Mouse (Mus musculus) monocyte, adult 5-6 weeks (primary cell): ENCODE results near the gene Gm14124. TPM values are rescaled to one million over a fixed set of nuclear protein-coding genes. Genes with fewer than 3 reads are reported as not detected.
A peak's percentile ranks its signal among the peaks of the same experiment; 100 is the strongest.
"Not testable (repeated sequence)": the region's sequence is repeated elsewhere in the genome, so short reads cannot be mapped to it uniquely, and the experiment has no call there.

Experiments used
- ATAC-seq: fragments of 153-309, 156-312 bp; replicated peaks from 2 replicates; pipeline ENCODE4 v1.8.0; 2017; ENCODE audit warnings: mild to moderate bottlenecking; ENCODE audit not compliant: low TSS enrichment, insufficient number of reproducible peaks, severe bottlenecking, poor library complexity, low FRiP score
- total RNA-seq: library from RNA; stranded (forward); fragments of 200-1000, 200-491, 200-594 nt; gene quantifications from 3 replicates; pipeline ENCODE4 v1.2.3, GENCODE M21; 2017

Gm14124 gene
- 0.43 to 1.2 TPM (median 0.48 TPM) in 3 replicates for total RNA-seq

GRCm38 (mm10) chr2:150257291-150257690 is at the start of gene Gm14124:
Gm14124 (plus strand) TSS chr2:150257517.
- not testable (repeated sequence) for ATAC-seq

- ATAC-seq, result peak; percentile 77
These were observed 39.5 kb upstream of the Gm14124 start, which contains the start of gene Zfp937 for GRCm38 (mm10) chr2:150217600-150218362. Zfp937 (plus strand) TSS chr2:150218073.

GRCm38 (mm10) chr2:150218363-150218725 is 39.0 kb upstream of the Gm14124 start:
- 0 out of 2 replicates have a peak, but pooled peaks have one; percentile 13 for ATAC-seq

- ATAC-seq, result not testable (repeated sequence)
These were observed 34.1 kb upstream of the Gm14124 start for GRCm38 (mm10) chr2:150223263-150223662.

- ATAC-seq, result no peak
These were observed 14.1 kb upstream of the Gm14124 start for GRCm38 (mm10) chr2:150243211-150243610.

- not testable (repeated sequence) for ATAC-seq
These were observed 1.8 kb upstream of the Gm14124 start, which contains the start of gene Gm21994 for GRCm38 (mm10) chr2:150255491-150255890. Gm21994 (minus strand) TSS chr2:150255591.

- not testable (repeated sequence) for ATAC-seq
These were observed 456 bp upstream of the Gm14124 start for GRCm38 (mm10) chr2:150256861-150257260.

GRCm38 (mm10) chr2:150293669-150294068 is 36.4 kb downstream of the Gm14124 start:
- ATAC-seq, result no peak

GRCm38 (mm10) chr2:150299096-150299495 is 41.8 kb downstream of the Gm14124 start:
- ATAC-seq, result no peak

GRCm38 (mm10) chr2:150307183-150307773 is 50.0 kb downstream of the Gm14124 start:
- peak; percentile 71 for ATAC-seq

GRCm38 (mm10) chr2:150310952-150311884 is 53.9 kb downstream of the Gm14124 start:
- ATAC-seq, result peak; percentile 84

GRCm38 (mm10) chr2:150316140-150316539 is 58.8 kb downstream of the Gm14124 start:
- ATAC-seq, result no peak

- no peak for ATAC-seq
These were observed 61.7 kb downstream of the Gm14124 start for GRCm38 (mm10) chr2:150318973-150319372.

Other genes starting within 250 kb of the Gm14124 start
- 31.8 to 42.2 TPM (median 41.0 TPM) in 3 replicates for gene Zfp120, start 120.8 kb upstream of the Gm14124 start, total RNA-seq
- not detected in 3 replicates for gene Gm10770, start 77.8 kb upstream of the Gm14124 start, total RNA-seq
- gene Gm14139, start 75.8 kb upstream of the Gm14124 start, total RNA-seq, result 0.87 TPM in 1 of 3 replicates, not detected in the others
- gene Zfp937, start 39.4 kb upstream of the Gm14124 start, total RNA-seq, result 8.0 to 15.1 TPM (median 8.4 TPM) in 3 replicates
- 37.0 to 57.8 TPM (median 40.0 TPM) in 3 replicates for gene Gm21994, start 1.9 kb upstream of the Gm14124 start, total RNA-seq
- gene Gm10130, start 66.2 kb downstream of the Gm14124 start, total RNA-seq, result 47.4 to 84.0 TPM (median 51.7 TPM) in 3 replicates
- gene 3300002I08Rik, start 105.2 kb downstream of the Gm14124 start, total RNA-seq, result 9.1 to 22.8 TPM (median 20.7 TPM) in 3 replicates
- 8.5 to 17.2 TPM (median 8.9 TPM) in 3 replicates for gene Zfp442, start 194.0 kb downstream of the Gm14124 start, total RNA-seq
- gene Zfp345, start 227.6 kb downstream of the Gm14124 start, total RNA-seq, result 0.39 TPM in 1 of 3 replicates, not detected in the others